Mouse (Mus musculus): ENCODE results near the gene Col5a2.
"Not testable (repeated sequence)": the region's sequence is repeated elsewhere in the genome, so short reads cannot be mapped to it uniquely, and the experiment has no call there.

The Col5a2 gene

GRCm38 (mm10) chr1:45429145-45429544 is 73.9 kb downstream of the Col5a2 start:
- DNase-seq (ENCODE audit: low read depth, low spot score), result not testable (repeated sequence)

- no peak for DNase-seq (ENCODE audit: low read depth, low spot score)
These were observed 79.2 kb downstream of the Col5a2 start for GRCm38 (mm10) chr1:45423915-45424314.

- DNase-seq (ENCODE audit: low read depth, low spot score), result no peak
These were observed 82.5 kb downstream of the Col5a2 start for GRCm38 (mm10) chr1:45420554-45420953.

GRCm38 (mm10) chr1:45419858-45420257 is 83.2 kb downstream of the Col5a2 start:
- no peak for DNase-seq (ENCODE audit: low read depth, low spot score)

GRCm38 (mm10) chr1:45381866-45382265 is 121.2 kb downstream of the Col5a2 start:
- no peak for DNase-seq (ENCODE audit: low read depth, low spot score)

- no peak for DNase-seq (ENCODE audit: low read depth, low spot score)
These were observed 122.9 kb downstream of the Col5a2 start for GRCm38 (mm10) chr1:45379992-45380690.

GRCm38 (mm10) chr1:45365427-45365826 is 137.7 kb downstream of the Col5a2 start:
- DNase-seq (ENCODE audit: low read depth, low spot score), result no peak

GRCm38 (mm10) chr1:45363274-45363673 is 139.8 kb downstream of the Col5a2 start:
- no peak for DNase-seq (ENCODE audit: low read depth, low spot score)

- no peak for DNase-seq (ENCODE audit: low read depth, low spot score)
These were observed 143.4 kb downstream of the Col5a2 start for GRCm38 (mm10) chr1:45359673-45360072.

- no peak for DNase-seq (ENCODE audit: low read depth, low spot score)
These were observed 143.9 kb downstream of the Col5a2 start for GRCm38 (mm10) chr1:45359147-45359546.

GRCm38 (mm10) chr1:45358020-45358419 is 145.1 kb downstream of the Col5a2 start:
- DNase-seq (ENCODE audit: low read depth, low spot score), result no peak

GRCm38 (mm10) chr1:45355944-45356343 is 147.1 kb downstream of the Col5a2 start:
- DNase-seq (ENCODE audit: low read depth, low spot score), result no peak

- DNase-seq (ENCODE audit: low read depth, low spot score), result no peak
These were observed 173.9 kb downstream of the Col5a2 start for GRCm38 (mm10) chr1:45329149-45329548.

Measured in A20 (cell line).